Mouse (Mus musculus) liver, embryonic 15.5 days (tissue): ENCODE results near the gene Sppl2a. TPM values are rescaled to one million over a fixed set of nuclear protein-coding genes. Genes with fewer than 3 reads are reported as not detected.
"Not testable (repeated sequence)": the region's sequence is repeated elsewhere in the genome, so short reads cannot be mapped to it uniquely, and the experiment has no call there.

Source experiments
- ATAC-seq: fragments of 200-750 bp; cut with Nextera tagmentation; 2 replicates; pipeline ENCODE4 v1.8.0; 2017; ENCODE audit warnings: moderate number of reproducible peaks, mild to moderate bottlenecking, moderate library complexity; ENCODE audit not compliant: insufficient read depth
- H3K27ac ChIP-seq: fragments of 300-500 bp; sonication (generic); replicated peaks from 2 replicates; pipeline ENCODE4 v1.5.1; 2015; ENCODE audit warnings: mild to moderate bottlenecking, inconsistent platforms
- H3K27me3 ChIP-seq: fragments of 300-500 bp; sonication (generic); 2 replicates; pipeline ENCODE4 v1.6.1; 2015; ENCODE audit warnings: mild to moderate bottlenecking, inconsistent platforms
- H3K36me3 ChIP-seq: fragments of 300-500 bp; sonication (generic); replicated peaks from 2 replicates; pipeline ENCODE4 v1.6.1; 2015; ENCODE audit warnings: moderate library complexity, mild to moderate bottlenecking, inconsistent platforms
- H3K4me1 ChIP-seq: fragments of 300-500 bp; sonication (generic); replicated peaks from 2 replicates; pipeline ENCODE4 v1.6.1; 2015; ENCODE audit warnings: inconsistent platforms
- H3K4me2 ChIP-seq: fragments of 300-500 bp; sonication (generic); 2 replicates; pipeline ENCODE4 v1.6.1; 2015; ENCODE audit warnings: moderate library complexity, mild to moderate bottlenecking, inconsistent platforms
- H3K4me3 ChIP-seq: fragments of 300-500 bp; sonication (generic); replicated peaks from 2 replicates; pipeline ENCODE4 v1.5.1; 2015; ENCODE audit warnings: mild to moderate bottlenecking, inconsistent platforms
- H3K9ac ChIP-seq: fragments of 300-500 bp; sonication (generic); 2 replicates; pipeline ENCODE4 v1.6.1; 2015; ENCODE audit warnings: moderate library complexity, mild to moderate bottlenecking, inconsistent platforms
- H3K9me3 ChIP-seq: fragments of 300-500 bp; sonication (generic); replicated peaks from 2 replicates; pipeline ENCODE4 v1.6.1; 2016; ENCODE audit warnings: inconsistent platforms
- WGBS: fragments of 180-500 bp; shearing (Covaris S2); methylation state at CpG from one replicate; pipeline ENCODE4 v1.1.7; 2015; ENCODE audit warnings: mixed read lengths; ENCODE audit not compliant: insufficient replicate concordance; 5-methylcytosine and 5-hydroxymethylcytosine counted together
- polyA plus RNA-seq: library from polyadenylated mRNA; unstranded; fragments of >200 nt; fragmentation: Nextera tagmentation; extraction: Ambion mirVana; gene quantifications from 2 replicates; pipeline ENCODE4 v1.2.1, GENCODE M21; 2015

The Sppl2a gene
- 20.0 and 25.3 TPM in 2 replicates for polyA plus RNA-seq

DNA sequence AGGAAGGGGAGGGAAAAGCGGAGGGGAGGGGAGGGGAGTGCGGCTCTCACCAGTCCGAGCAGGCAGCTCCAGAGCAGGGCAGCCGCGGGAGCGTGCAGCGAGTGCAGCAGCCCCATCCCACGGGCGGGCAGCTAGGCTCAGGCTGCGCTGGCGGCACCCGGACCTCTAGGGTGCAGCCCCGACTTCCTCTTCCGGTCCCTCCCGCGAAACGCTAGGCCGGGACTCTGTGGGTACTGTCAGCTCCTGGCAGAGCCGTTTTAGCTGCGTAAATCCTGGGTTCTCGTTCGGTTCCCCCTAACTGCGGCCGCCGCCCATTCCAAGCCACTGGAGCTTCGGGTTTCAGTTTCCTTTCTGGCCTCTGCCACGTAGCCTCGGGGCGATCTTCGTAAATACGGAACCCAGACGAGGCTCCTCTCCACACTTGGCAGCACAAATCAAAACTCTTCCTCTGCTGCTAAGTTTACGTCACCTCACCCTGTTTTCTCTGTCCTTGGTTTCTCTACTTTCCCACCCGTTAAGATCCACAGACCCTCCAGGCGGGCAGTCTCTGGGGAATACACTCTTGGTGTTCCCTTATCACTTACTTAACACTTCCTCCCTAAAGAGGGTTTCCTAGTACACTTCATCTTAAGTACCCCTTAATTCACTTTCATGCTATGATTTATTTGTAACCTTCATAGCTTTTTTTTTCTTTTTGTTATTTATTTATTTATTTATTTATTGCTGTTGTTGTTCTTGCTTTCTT lies at the start of gene Sppl2a:
Gene Sppl2a (minus strand): TSS at position 339 of the 745 bp plus-strand sequence.
- Histone ChIP-seq H3K27ac (peak within 1 kb of the TSS; percentile 89), H3K4me1 (peaks cover 23% of the 10 kb centered on the region), H3K4me2 (peak within 1 kb of the TSS; percentile 86), H3K27me3 (no peaks in the 10 kb centered on the region), H3K9me3 (no peaks in the 10 kb centered on the region), H3K9ac (peak within 1 kb of the TSS; percentile 67), H3K36me3 (no peaks in the 10 kb centered on the region), H3K4me3 (peak within 1 kb of the TSS; percentile 68)
- 1% methylated on average over 35 of the region's 35 CpGs for WGBS
- peak; percentile 98 for ATAC-seq

- no peak for ATAC-seq
- H3K4me2 ChIP-seq = no peak overlapping the region
- 60% methylated on average over 6 of the region's 6 CpGs for WGBS
These were observed 44.4 kb upstream of the Sppl2a start for GRCm38 (mm10) chr2:126977428-126977827.

DNA sequence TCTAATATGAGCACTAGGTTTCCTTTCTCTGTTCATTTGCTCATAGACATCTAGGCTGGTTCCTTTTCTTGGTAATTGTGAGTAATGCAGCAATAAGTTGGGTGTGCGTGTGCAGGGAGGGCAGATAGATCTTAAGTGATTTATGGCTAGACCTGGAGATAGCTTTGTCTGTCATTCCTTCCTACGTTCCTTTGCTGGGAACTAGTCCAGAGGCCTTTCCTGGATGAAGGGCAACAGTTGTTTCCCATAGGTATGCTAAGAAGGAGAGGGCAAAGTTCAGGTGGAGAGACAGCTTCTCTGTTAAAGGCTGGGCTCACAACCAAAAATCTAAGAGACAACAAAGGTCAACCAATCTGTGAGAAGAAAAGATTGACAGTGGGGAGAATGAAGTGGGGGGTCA lies 28.7 kb upstream of the Sppl2a start:
- WGBS = 50% methylated on average over 2 of the region's 2 CpGs
- no peak overlapping the region for H3K9ac ChIP-seq
- H3K9me3 ChIP-seq = no peaks in the 10 kb centered on the region
- H3K27me3 ChIP-seq = no peaks in the 10 kb centered on the region
- H3K4me1 ChIP-seq = no peaks in the 10 kb centered on the region
- H3K4me2 ChIP-seq = no peak overlapping the region
- H3K27ac ChIP-seq = no peak overlapping the region
- ATAC-seq = no peak
- no peak overlapping the region for H3K4me3 ChIP-seq
- H3K36me3 ChIP-seq = no peaks in the 10 kb centered on the region

More at GRCm38 (mm10) chr2:126977428-126977827, 44.4 kb upstream of the Sppl2a start:
- Histone ChIP-seq H3K9ac (no peak overlapping the region), H3K27ac (no peak overlapping the region), H3K4me3 (no peak overlapping the region), H3K4me1 (no peaks in the 10 kb centered on the region), H3K27me3 (no peaks in the 10 kb centered on the region), H3K36me3 (no peaks in the 10 kb centered on the region), H3K9me3 (no peaks in the 10 kb centered on the region)

DNA sequence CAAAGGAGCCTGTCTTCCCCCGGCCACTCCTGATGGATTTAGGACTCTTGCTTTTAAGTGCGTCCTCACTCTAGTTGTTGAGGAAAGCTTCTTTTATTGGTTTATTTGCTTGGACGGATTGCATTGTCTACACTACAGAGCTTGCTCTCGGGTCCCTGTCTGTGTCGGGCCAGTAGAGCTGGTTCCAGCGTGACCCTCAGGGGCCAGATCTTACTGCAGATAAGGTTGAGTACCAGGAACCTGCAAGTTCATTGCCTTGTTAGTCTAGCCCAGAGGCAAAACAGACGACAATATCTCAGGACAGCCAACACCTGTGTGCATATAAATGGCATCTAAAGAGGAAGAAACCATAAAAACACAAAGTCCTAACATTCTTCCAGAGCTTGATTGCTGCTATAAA lies 22.6 kb upstream of the Sppl2a start:
- H3K4me3 ChIP-seq = no peak overlapping the region
- no peak for ATAC-seq
- no peaks in the 10 kb centered on the region for H3K36me3 ChIP-seq
- 50% methylated on average over 7 of the region's 7 CpGs for WGBS
- no peaks in the 10 kb centered on the region for H3K4me1 ChIP-seq
- H3K4me2 ChIP-seq = no peak overlapping the region
- H3K9me3 ChIP-seq = no peaks in the 10 kb centered on the region
- H3K27ac ChIP-seq = no peak overlapping the region
- H3K9ac ChIP-seq = no peak overlapping the region
- no peaks in the 10 kb centered on the region for H3K27me3 ChIP-seq

- no peak overlapping the region for H3K27ac ChIP-seq
- no peaks in the 10 kb centered on the region for H3K27me3 ChIP-seq
- 0 out of 2 replicates have a peak, but pooled peaks have one; percentile 9 for ATAC-seq
- no peak overlapping the region for H3K4me3 ChIP-seq
- H3K9me3 ChIP-seq = no peaks in the 10 kb centered on the region
- H3K9ac ChIP-seq = no peak overlapping the region
- H3K36me3 ChIP-seq = no peaks in the 10 kb centered on the region
- 62% methylated on average over 7 of the region's 7 CpGs for WGBS
- 0 out of 2 replicates have a peak, but pooled peaks cover 2% of the 10 kb centered on the region for H3K4me1 ChIP-seq
- no peak overlapping the region for H3K4me2 ChIP-seq
These were observed 18.1 kb upstream of the Sppl2a start for GRCm38 (mm10) chr2:126951085-126951484.

GRCm38 (mm10) chr2:126950453-126950852 lies 17.4 kb upstream of the Sppl2a start:
- ATAC-seq = no peak

DNA sequence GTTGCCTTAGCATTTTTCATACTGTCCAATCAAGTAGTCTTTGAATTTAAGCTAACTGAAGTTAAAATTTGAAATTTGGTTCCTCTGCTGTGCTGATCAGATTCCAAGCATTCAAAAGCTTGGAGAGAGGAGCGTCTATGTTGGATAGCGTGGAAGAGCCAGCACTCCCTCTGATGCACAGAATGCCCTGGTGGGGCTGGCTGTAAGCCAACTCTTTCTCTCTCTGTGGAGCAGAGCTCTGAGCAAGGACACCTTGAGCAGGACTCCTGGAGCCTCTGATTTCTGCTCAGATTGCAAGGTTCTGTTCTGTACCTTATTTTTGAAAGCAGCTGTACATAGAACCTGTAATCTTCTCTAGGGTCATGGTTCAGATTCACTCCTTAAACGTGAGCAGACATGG lies 16.8 kb upstream of the Sppl2a start:
- WGBS = 55% methylated on average over 3 of the region's 3 CpGs
- H3K4me1 ChIP-seq = 0 out of 2 replicates have a peak, but pooled peaks cover 2% of the 10 kb centered on the region
- no peak overlapping the region for H3K4me2 ChIP-seq
- no peak overlapping the region for H3K27ac ChIP-seq
- H3K9ac ChIP-seq = no peak overlapping the region
- H3K4me3 ChIP-seq = no peak overlapping the region
- no peak for ATAC-seq
- no peaks in the 10 kb centered on the region for H3K27me3 ChIP-seq
- H3K36me3 ChIP-seq = no peaks in the 10 kb centered on the region
- no peaks in the 10 kb centered on the region for H3K9me3 ChIP-seq

More at GRCm38 (mm10) chr2:126950453-126950852, 17.4 kb upstream of the Sppl2a start:
- 0 out of 2 replicates have a peak, but pooled peaks cover 2% of the 10 kb centered on the region for H3K4me1 ChIP-seq
- no peak overlapping the region for H3K27ac ChIP-seq
- no peaks in the 10 kb centered on the region for H3K27me3 ChIP-seq
- 68% methylated on average over 5 of the region's 5 CpGs for WGBS
- no peak overlapping the region for H3K4me3 ChIP-seq
- H3K36me3 ChIP-seq = no peaks in the 10 kb centered on the region
- H3K4me2 ChIP-seq = no peak overlapping the region
- H3K9ac ChIP-seq = no peak overlapping the region
- H3K9me3 ChIP-seq = no peaks in the 10 kb centered on the region

DNA sequence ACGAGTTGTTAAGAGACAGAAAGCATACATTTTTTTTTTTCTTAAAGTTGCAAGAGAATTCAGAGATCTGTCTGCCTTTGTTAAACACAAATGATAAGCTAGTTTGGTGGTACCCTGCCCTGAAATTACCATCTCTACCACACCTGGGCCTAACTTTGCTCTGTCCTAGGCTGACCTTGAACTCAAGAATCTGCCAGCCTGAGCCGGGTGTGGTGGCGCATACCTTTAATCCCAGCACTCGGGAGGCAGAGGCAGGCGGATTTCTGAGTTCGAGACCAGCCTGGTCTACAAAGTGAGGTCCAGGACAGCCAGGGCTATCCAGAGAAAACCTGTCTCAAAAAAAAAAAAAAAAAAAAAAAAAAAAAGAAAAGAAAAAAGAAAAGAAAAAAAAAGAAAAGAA lies 16.3 kb upstream of the Sppl2a start:
- not testable (repeated sequence) for H3K4me2 ChIP-seq, H3K9me3 ChIP-seq, ATAC-seq, H3K4me3 ChIP-seq, H3K27ac ChIP-seq, H3K9ac ChIP-seq, H3K27me3 ChIP-seq, H3K36me3 ChIP-seq, H3K4me1 ChIP-seq
- WGBS = 63% methylated on average over 6 of the region's 6 CpGs

- no peak for ATAC-seq
- Histone ChIP-seq H3K9me3 (no peaks in the 10 kb centered on the region), H3K4me3 (no peak overlapping the region), H3K36me3 (no peaks in the 10 kb centered on the region), H3K4me1 (0 out of 2 replicates have a peak, but pooled peaks cover 2% of the 10 kb centered on the region), H3K9ac (no peak overlapping the region), H3K27me3 (no peaks in the 10 kb centered on the region), H3K27ac (no peak overlapping the region), H3K4me2 (no peak overlapping the region)
- WGBS = 45% methylated on average over 3 of the region's 3 CpGs
These were observed 15.2 kb upstream of the Sppl2a start for GRCm38 (mm10) chr2:126948231-126948630.

GRCm38 (mm10) chr2:126947646-126948045 lies 14.6 kb upstream of the Sppl2a start:
- no peak for ATAC-seq
- no peak overlapping the region for H3K4me3 ChIP-seq
- no peaks in the 10 kb centered on the region for H3K36me3 ChIP-seq
- no peaks in the 10 kb centered on the region for H3K9me3 ChIP-seq
- 0 out of 2 replicates have a peak, but pooled peaks cover 2% of the 10 kb centered on the region for H3K4me1 ChIP-seq
- H3K27me3 ChIP-seq = no peaks in the 10 kb centered on the region
- H3K4me2 ChIP-seq = no peak overlapping the region
- H3K27ac ChIP-seq = no peak overlapping the region
- no peak overlapping the region for H3K9ac ChIP-seq

GRCm38 (mm10) chr2:126943211-126943610 lies 10.2 kb upstream of the Sppl2a start:
- no peak for ATAC-seq
- WGBS = 47% methylated on average over 2 of the region's 2 CpGs
- H3K27ac ChIP-seq = no peak overlapping the region

More at GRCm38 (mm10) chr2:126943211-126943610, 10.2 kb upstream of the Sppl2a start:
- H3K27me3 ChIP-seq = no peaks in the 10 kb centered on the region
- H3K9me3 ChIP-seq = no peaks in the 10 kb centered on the region
- H3K4me3 ChIP-seq = no peak overlapping the region
- H3K36me3 ChIP-seq = no peaks in the 10 kb centered on the region
- no peak overlapping the region for H3K9ac ChIP-seq
- no peak overlapping the region for H3K4me2 ChIP-seq
- H3K4me1 ChIP-seq = peaks cover 11% of the 10 kb centered on the region
